Mouse (Mus musculus) cortical plate, adult 2 months (tissue): Measurements from ENCODE around the gene Spsb3.

ENCODE experiments used
- CTCF ChIP-seq: fragments of 200-500 bp; IDR thresholded peaks from 2 replicates; pipeline ENCODE4 v1.5.1; 2011; ENCODE audit warnings: mild to moderate bottlenecking, control low read depth, low read length; ENCODE audit not compliant: insufficient read depth; ENCODE audit errors: extremely low read depth
- POLR2A ChIP-seq: fragments of 200-500 bp; IDR thresholded peaks from 2 replicates; pipeline ENCODE4 v1.6.1; 2011; ENCODE audit warnings: mild to moderate bottlenecking, low read length, control low read depth; ENCODE audit not compliant: insufficient read depth; ENCODE audit errors: extremely low read depth

- TF ChIP-seq CTCF = no peak
- peak; percentile 16; the same call in 1 of the 2 replicates for TF ChIP-seq POLR2A
These were observed 11.2 kb downstream of the Spsb3 start for GRCm38 (mm10) chr17:24897600-24897999.
